Comparison of ENCODE assay signal across 9 mouse cellular contexts in the genomic region with DNA sequence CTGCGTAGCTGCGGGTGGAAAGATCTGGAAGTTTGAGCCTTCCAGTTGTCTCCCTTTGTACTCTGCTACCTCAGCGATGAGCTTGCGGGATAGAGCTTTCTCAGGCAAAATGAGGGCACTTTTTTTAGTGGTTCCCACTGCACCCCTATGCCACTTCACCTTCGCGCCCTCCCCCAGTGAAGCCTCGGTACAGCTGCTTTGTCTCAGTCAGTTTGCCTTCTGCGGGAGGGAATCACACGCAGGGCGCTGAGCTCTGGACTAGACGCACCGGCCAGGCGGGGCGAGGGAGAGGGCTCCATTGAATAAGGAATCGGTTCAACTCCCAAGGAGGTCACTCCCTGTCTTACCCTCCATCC. TPM values are rescaled to one million over a fixed set of nuclear protein-coding genes. Genes with fewer than 3 reads are reported as not detected.
DNase-seq lines count a peak whose midpoint lies in the region; ATAC-seq and TF ChIP-seq lines count a peak whose summit lies in the region.
"Had no signal": no experiment of that assay in that cellular context is flagged by ENCODE, and none has a peak within 500 bp of the region (broad histone marks: within the 10 kb centered on the region; RNA-seq: fewer than 3 reads in every experiment).

No protein-coding gene starts in this region.

- no peaks in the 10 kb centered on the region for H3K9me3 ChIP-seq in heart, embryonic 10.5 days
- no peaks in the 10 kb centered on the region for H3K9me3 ChIP-seq in limb, embryonic 14.5 days (ENCODE audit: control insufficient read depth, low read length)

- no peak for TF ChIP-seq POLR2A in testis, adult 2 months (IDR thresholded peaks at IDR 0.05; ENCODE audit: control insufficient read depth, low read depth, low read length)
- TF ChIP-seq POLR2A in limb, embryonic 14.5 days (IDR thresholded peaks at IDR 0.05; ENCODE audit: borderline replicate concordance, extremely low read depth, insufficient read depth, insufficient read length), result no peak

- WGBS in heart, embryonic 10.5 days, result under 1% methylated on average over 15 of the region's 15 CpGs
- 0% methylated on average over 15 of the region's 15 CpGs for WGBS in limb, embryonic 14.5 days

- H3K9ac ChIP-seq in limb, embryonic 14.5 days (ENCODE audit: low read depth, low read length, severe bottlenecking), result no peak overlapping the region

- no peak for ATAC-seq in limb, embryonic 14.5 days (ENCODE audit: low FRiP score, low read depth)
- ATAC-seq in erythroblast, adult 5-6 weeks (replicated peaks; ENCODE audit: low FRiP score, poor library complexity, severe bottlenecking), result no peak

- H3K4me2 ChIP-seq in limb, embryonic 14.5 days (replicated peaks; ENCODE audit: low read depth, low read length, severe bottlenecking), result peak overlapping the region; percentile 66

- H3K4me1 ChIP-seq in heart, embryonic 10.5 days, result peaks cover 12% of the 10 kb centered on the region
- H3K4me1 ChIP-seq in testis, adult 2 months (ENCODE audit: control insufficient read depth, insufficient read depth, low read length), result peaks cover 9% of the 10 kb centered on the region
- H3K4me1 ChIP-seq in limb, embryonic 14.5 days (ENCODE audit: control insufficient read depth, insufficient read depth, low read length), result peaks cover 5% of the 10 kb centered on the region

- no peaks in the 10 kb centered on the region for H3K36me3 ChIP-seq in heart, embryonic 10.5 days
- no peaks in the 10 kb centered on the region for H3K36me3 ChIP-seq in testis, adult 2 months (ENCODE audit: control insufficient read depth, insufficient read depth, low read length)
- no peaks in the 10 kb centered on the region for H3K36me3 ChIP-seq in limb, embryonic 14.5 days (ENCODE audit: control insufficient read depth, insufficient read depth, low read length)

- H3K27ac ChIP-seq in heart, embryonic 10.5 days, result no peak overlapping the region
- no peak overlapping the region for H3K27ac ChIP-seq in testis, adult 2 months (ENCODE audit: control insufficient read depth, insufficient read depth, low read depth, low read length)
- no peak overlapping the region for H3K27ac ChIP-seq in limb, embryonic 14.5 days (replicated peaks; ENCODE audit: low read depth, low read length)

- H3K4me3 ChIP-seq in heart, embryonic 10.5 days, result peak overlapping the region; percentile 64
- peak overlapping the region; percentile 27; the same call in 1 of the 2 replicates for H3K4me3 ChIP-seq in testis, adult 2 months (ENCODE audit: control insufficient read depth, low read depth, low read length)
- peak overlapping the region; percentile 44 for H3K4me3 ChIP-seq in limb, embryonic 14.5 days (replicated peaks; ENCODE audit: low read length)

- no peak for TF ChIP-seq CTCF in testis, adult 2 months (IDR thresholded peaks at IDR 0.05; ENCODE audit: control insufficient read depth, insufficient read depth, insufficient replicate concordance, low read depth, low read length)

- intact Hi-C loops in heart, postnatal 36 days (cut with DNase I), result no loop called here
- intact Hi-C loops in gastrocnemius, postnatal 14 days (cut with DNase I; ENCODE audit: low total_unique reads), result no loop called here

- no peak for DNase-seq in heart, embryonic 10.5 days (ENCODE audit: low spot score)
- no peak for DNase-seq in heart, postnatal 36 days
- DNase-seq in testis, postnatal 10 days (ENCODE audit: low spot score), result no peak
- DNase-seq in limb, embryonic 14.5 days (ENCODE audit: low spot score), result no peak
- DNase-seq in gastrocnemius, postnatal 14 days, result no peak
- no peak for DNase-seq in urinary bladder, adult 2 months (ENCODE audit: low spot score)

- H3K27me3 ChIP-seq in heart, embryonic 10.5 days (ENCODE audit: insufficient read depth, poor library complexity, severe bottlenecking), result peaks cover 37% of the 10 kb centered on the region
- H3K27me3 ChIP-seq in testis, adult 2 months (ENCODE audit: control insufficient read depth, insufficient read depth, low read length), result no peaks in the 10 kb centered on the region
- peaks cover 28% of the 10 kb centered on the region for H3K27me3 ChIP-seq in limb, embryonic 14.5 days (ENCODE audit: control insufficient read depth, insufficient read depth, low read length)
- H3K27me3 ChIP-seq: CH12.LX had no signal

RNA-seq across cellular contexts. Expression of gene Ptpro, which starts 0.7 kb away (rescaled TPM):
- polyA plus RNA-seq in heart, embryonic 10.5 days (2016; fragmentation: Nextera tagmentation; extraction: Ambion mirVana), result 0.72 and 1.8 TPM in 2 replicates
- total RNA-seq in heart, postnatal 36 days (2021), result 1 to 10 TPM; 3.6 to 3.9 TPM
- 1.6 and 4.5 TPM in 2 replicates for polyA plus RNA-seq in testis, adult 2 months (2012; rRNA removed)
- 2.0 and 2.5 TPM in 2 replicates for polyA plus RNA-seq in limb, embryonic 14.5 days (2012; rRNA removed)
- polyA plus RNA-seq in limb, embryonic 14.5 days (2014; fragmentation: Nextera tagmentation; extraction: Ambion mirVana), result 2.3 and 4.0 TPM in 2 replicates
- under 1 TPM; 0.74 to 0.95 TPM for total RNA-seq in gastrocnemius, postnatal 14 days (2021)
- total RNA-seq in erythroblast, adult 5-6 weeks (2015; ENCODE audit: low replicate concordance), result 5.4 and 5.6 TPM in 2 replicates
- total RNA-seq in erythroblast, adult 5-6 weeks (2017; ENCODE audit: low replicate concordance), result 5.4 and 21.3 TPM in 2 replicates
- 3.9 and 4.5 TPM in 2 replicates for polyA plus RNA-seq in urinary bladder, adult 2 months (2012; rRNA removed)
